Mouse (Mus musculus): ENCODE measurements around the gene Lrig1. TPM values are rescaled to one million over a fixed set of nuclear protein-coding genes. Genes with fewer than 3 reads are reported as not detected.

Lrig1 gene
- polyA plus RNA-seq, 1 experiment from 2014 or later = 4.3 TPM

GRCm38 (mm10) chr6:94615936-94616335 is 84.0 kb downstream of the Lrig1 start:
- Histone ChIP-seq H3K36me3 (ENCODE audit: control insufficient read depth, insufficient read depth, low read length) (peaks cover 2% of the 10 kb centered on the region; the same call in 1 of the 2 replicates), H3K4me2 (no peak overlapping the region), H3K27ac (ENCODE audit: low read depth, low read length) (no peak overlapping the region), H3K9ac (ENCODE audit: low read depth, low read length) (no peak overlapping the region), H3K4me3 (ENCODE audit: low read depth, low read length) (no peak overlapping the region), H3K27me3 (replicated peaks; ENCODE audit: control insufficient read depth, insufficient read depth, low read length) (no peaks in the 10 kb centered on the region), H3K9me3 (ENCODE audit: control insufficient read depth, low read length) (no peaks in the 10 kb centered on the region), H3K4me1 (replicated peaks; ENCODE audit: control insufficient read depth, insufficient read depth, low read length) (no peaks in the 10 kb centered on the region)
- 79% methylated on average over 4 of the region's 4 CpGs for WGBS
- DNase-seq (ENCODE audit: low spot score) (no peak), ATAC-seq (replicated peaks; ENCODE audit: low FRiP score) (no peak)

- 85% methylated on average over 6 of the region's 6 CpGs for WGBS
- no peak overlapping the region for H3K9ac ChIP-seq (ENCODE audit: low read depth, low read length)
- no peaks in the 10 kb centered on the region for H3K9me3 ChIP-seq (ENCODE audit: control insufficient read depth, low read length)
- no peaks in the 10 kb centered on the region for H3K27me3 ChIP-seq (replicated peaks; ENCODE audit: control insufficient read depth, insufficient read depth, low read length)
- no peak overlapping the region for H3K4me3 ChIP-seq (ENCODE audit: low read depth, low read length)
- ATAC-seq (replicated peaks; ENCODE audit: low FRiP score) (no peak), DNase-seq (ENCODE audit: low spot score) (no peak)
- H3K4me1 ChIP-seq (replicated peaks; ENCODE audit: control insufficient read depth, insufficient read depth, low read length) = no peaks in the 10 kb centered on the region
- no peak overlapping the region for H3K4me2 ChIP-seq
- H3K36me3 ChIP-seq (ENCODE audit: control insufficient read depth, insufficient read depth, low read length) = peaks cover 2% of the 10 kb centered on the region; the same call in 1 of the 2 replicates
- H3K27ac ChIP-seq (ENCODE audit: low read depth, low read length) = no peak overlapping the region
Observed at GRCm38 (mm10) chr6:94614346-94614745, 85.6 kb downstream of the Lrig1 start.

- no peak overlapping the region for H3K9ac ChIP-seq (ENCODE audit: low read depth, low read length)
- no peaks in the 10 kb centered on the region for H3K4me1 ChIP-seq (replicated peaks; ENCODE audit: control insufficient read depth, insufficient read depth, low read length)
- no peaks in the 10 kb centered on the region for H3K27me3 ChIP-seq (replicated peaks; ENCODE audit: control insufficient read depth, insufficient read depth, low read length)
- no peak overlapping the region for H3K27ac ChIP-seq (ENCODE audit: low read depth, low read length)
- peaks cover 2% of the 10 kb centered on the region; the same call in 1 of the 2 replicates for H3K36me3 ChIP-seq (ENCODE audit: control insufficient read depth, insufficient read depth, low read length)
- no peak for DNase-seq (ENCODE audit: low spot score)
- no peak overlapping the region for H3K4me2 ChIP-seq
- no peaks in the 10 kb centered on the region for H3K9me3 ChIP-seq (ENCODE audit: control insufficient read depth, low read length)
- no peak overlapping the region for H3K4me3 ChIP-seq (ENCODE audit: low read depth, low read length)
- 80% methylated on average over 6 of the region's 6 CpGs for WGBS
- no peak for ATAC-seq (replicated peaks; ENCODE audit: low FRiP score)
Observed at GRCm38 (mm10) chr6:94613235-94613895, 86.6 kb downstream of the Lrig1 start.

- DNase-seq (ENCODE audit: low spot score) = no peak
- no peak for ATAC-seq (replicated peaks; ENCODE audit: low FRiP score)
- no peaks in the 10 kb centered on the region for H3K9me3 ChIP-seq (ENCODE audit: control insufficient read depth, low read length)
- H3K27ac ChIP-seq (ENCODE audit: low read depth, low read length) = no peak overlapping the region
- no peak overlapping the region for H3K4me3 ChIP-seq (ENCODE audit: low read depth, low read length)
- H3K36me3 ChIP-seq (ENCODE audit: control insufficient read depth, insufficient read depth, low read length) = 0 out of 2 replicates have a peak, but pooled peaks cover 2% of the 10 kb centered on the region
- 77% methylated on average over 2 of the region's 2 CpGs for WGBS
- no peak overlapping the region for H3K9ac ChIP-seq (ENCODE audit: low read depth, low read length)
- H3K4me2 ChIP-seq = no peak overlapping the region
- no peaks in the 10 kb centered on the region for H3K27me3 ChIP-seq (replicated peaks; ENCODE audit: control insufficient read depth, insufficient read depth, low read length)
- no peaks in the 10 kb centered on the region for H3K4me1 ChIP-seq (replicated peaks; ENCODE audit: control insufficient read depth, insufficient read depth, low read length)
Observed at GRCm38 (mm10) chr6:94604546-94604945, 95.4 kb downstream of the Lrig1 start.

DNA sequence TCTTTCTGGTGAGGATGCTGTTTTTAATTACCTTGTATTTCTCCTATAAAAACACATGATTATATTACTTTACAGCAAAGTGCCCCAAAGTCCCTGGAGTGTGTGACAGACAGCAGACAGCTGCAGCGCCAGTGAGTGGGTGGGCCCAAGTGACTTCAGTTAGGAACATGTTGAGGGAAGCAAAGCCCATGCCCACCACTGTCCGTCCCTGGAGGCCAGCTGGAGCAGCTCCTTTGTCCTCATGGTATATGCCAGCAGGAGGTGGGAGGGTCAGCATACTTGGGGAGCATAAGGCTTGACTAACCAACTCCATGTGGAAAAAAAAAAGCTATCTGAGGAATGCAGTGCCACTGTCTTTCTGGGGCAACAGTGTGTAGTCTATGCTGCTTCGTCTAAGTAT is 95.9 kb downstream of the Lrig1 start:
- no peaks in the 10 kb centered on the region for H3K27me3 ChIP-seq (replicated peaks; ENCODE audit: control insufficient read depth, insufficient read depth, low read length)
- no peak overlapping the region for H3K9ac ChIP-seq (ENCODE audit: low read depth, low read length)
- no peak overlapping the region for H3K27ac ChIP-seq (ENCODE audit: low read depth, low read length)
- no peak overlapping the region for H3K4me2 ChIP-seq
- 0 out of 2 replicates have a peak, but pooled peaks cover 2% of the 10 kb centered on the region for H3K36me3 ChIP-seq (ENCODE audit: control insufficient read depth, insufficient read depth, low read length)
- WGBS = 78% methylated on average over 3 of the region's 3 CpGs
- H3K9me3 ChIP-seq (ENCODE audit: control insufficient read depth, low read length) = no peaks in the 10 kb centered on the region
- no peak overlapping the region for H3K4me3 ChIP-seq (ENCODE audit: low read depth, low read length)
- DNase-seq (ENCODE audit: low spot score) = no peak
- no peaks in the 10 kb centered on the region for H3K4me1 ChIP-seq (replicated peaks; ENCODE audit: control insufficient read depth, insufficient read depth, low read length)
- no peak for ATAC-seq (replicated peaks; ENCODE audit: low FRiP score)

DNA sequence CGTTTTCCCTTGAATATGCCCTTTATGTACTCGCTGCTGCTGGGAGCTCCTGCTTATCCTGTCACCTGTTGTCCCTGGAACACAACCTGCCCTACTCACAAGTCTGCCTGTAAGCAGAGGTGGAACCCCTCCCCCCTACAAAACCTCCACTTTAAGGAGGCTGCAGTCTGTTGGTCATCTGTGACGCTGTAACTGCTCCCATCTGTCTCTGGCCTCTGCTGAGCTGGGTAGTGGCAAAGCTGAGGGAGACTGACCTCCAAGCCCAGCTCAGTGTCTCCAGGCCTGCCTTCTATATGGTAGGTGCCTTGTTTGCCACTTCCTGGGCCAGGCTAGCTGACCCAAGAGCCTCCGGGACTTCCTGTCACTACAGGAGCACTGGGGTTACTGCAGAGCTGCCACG is 98.1 kb downstream of the Lrig1 start:
- H3K27ac ChIP-seq (ENCODE audit: low read depth, low read length) = no peak overlapping the region
- no peak overlapping the region for H3K9ac ChIP-seq (ENCODE audit: low read depth, low read length)
- ATAC-seq (replicated peaks; ENCODE audit: low FRiP score) (no peak), DNase-seq (ENCODE audit: low spot score) (no peak)
- H3K9me3 ChIP-seq (ENCODE audit: control insufficient read depth, low read length) = no peaks in the 10 kb centered on the region
- H3K4me3 ChIP-seq (ENCODE audit: low read depth, low read length) = no peak overlapping the region
- H3K4me1 ChIP-seq (replicated peaks; ENCODE audit: control insufficient read depth, insufficient read depth, low read length) = no peaks in the 10 kb centered on the region
- 65% methylated on average over 5 of the region's 5 CpGs for WGBS
- H3K27me3 ChIP-seq (replicated peaks; ENCODE audit: control insufficient read depth, insufficient read depth, low read length) = no peaks in the 10 kb centered on the region
- H3K36me3 ChIP-seq (ENCODE audit: control insufficient read depth, insufficient read depth, low read length) = 0 out of 2 replicates have a peak, but pooled peaks cover 2% of the 10 kb centered on the region
- no peak overlapping the region for H3K4me2 ChIP-seq

DNA sequence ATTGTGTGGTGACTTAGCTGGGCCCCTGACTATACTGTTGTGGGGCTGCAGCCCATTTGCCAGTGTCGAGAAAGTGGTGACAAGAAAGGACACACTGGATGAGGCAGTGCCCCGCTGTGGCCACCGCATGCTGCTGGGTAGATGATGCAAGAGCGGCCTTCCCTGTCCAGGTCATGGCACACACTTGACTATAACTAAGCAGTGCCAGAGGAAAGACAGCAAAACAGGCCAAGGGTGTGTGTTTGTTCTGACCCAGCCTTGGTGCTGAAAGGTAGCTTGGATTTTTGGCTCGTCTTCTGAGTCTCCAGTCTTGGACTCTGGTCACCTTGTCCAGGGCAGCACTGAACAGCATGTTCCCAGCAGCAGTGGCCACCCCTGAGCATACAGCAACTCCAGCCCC is 98.9 kb downstream of the Lrig1 start:
- WGBS = 81% methylated on average over 5 of the region's 5 CpGs
- Histone ChIP-seq H3K9me3 (ENCODE audit: control insufficient read depth, low read length) (no peaks in the 10 kb centered on the region), H3K4me2 (no peak overlapping the region), H3K36me3 (ENCODE audit: control insufficient read depth, insufficient read depth, low read length) (0 out of 2 replicates have a peak, but pooled peaks cover 2% of the 10 kb centered on the region), H3K27ac (ENCODE audit: low read depth, low read length) (no peak overlapping the region), H3K9ac (ENCODE audit: low read depth, low read length) (no peak overlapping the region), H3K27me3 (replicated peaks; ENCODE audit: control insufficient read depth, insufficient read depth, low read length) (no peaks in the 10 kb centered on the region), H3K4me3 (ENCODE audit: low read depth, low read length) (no peak overlapping the region), H3K4me1 (replicated peaks; ENCODE audit: control insufficient read depth, insufficient read depth, low read length) (no peaks in the 10 kb centered on the region)
- DNase-seq (ENCODE audit: low spot score) = no peak
- no peak for ATAC-seq (replicated peaks; ENCODE audit: low FRiP score)

GRCm38 (mm10) chr6:94599016-94599415 is 100.9 kb downstream of the Lrig1 start:
- 0 out of 2 replicates have a peak, but pooled peaks cover 2% of the 10 kb centered on the region for H3K4me1 ChIP-seq (replicated peaks; ENCODE audit: control insufficient read depth, insufficient read depth, low read length)
- H3K36me3 ChIP-seq (ENCODE audit: control insufficient read depth, insufficient read depth, low read length) = 0 out of 2 replicates have a peak, but pooled peaks cover 2% of the 10 kb centered on the region
- WGBS = 84% methylated on average over 13 of the region's 13 CpGs
- H3K27ac ChIP-seq (ENCODE audit: low read depth, low read length) = no peak overlapping the region
- ATAC-seq (replicated peaks; ENCODE audit: low FRiP score) (peak; percentile 79), DNase-seq (ENCODE audit: low spot score) (no peak)
- H3K4me2 ChIP-seq = no peak overlapping the region
- no peak overlapping the region for H3K4me3 ChIP-seq (ENCODE audit: low read depth, low read length)
- H3K9ac ChIP-seq (ENCODE audit: low read depth, low read length) = no peak overlapping the region
- H3K27me3 ChIP-seq (replicated peaks; ENCODE audit: control insufficient read depth, insufficient read depth, low read length) = no peaks in the 10 kb centered on the region
- no peaks in the 10 kb centered on the region for H3K9me3 ChIP-seq (ENCODE audit: control insufficient read depth, low read length)

DNA sequence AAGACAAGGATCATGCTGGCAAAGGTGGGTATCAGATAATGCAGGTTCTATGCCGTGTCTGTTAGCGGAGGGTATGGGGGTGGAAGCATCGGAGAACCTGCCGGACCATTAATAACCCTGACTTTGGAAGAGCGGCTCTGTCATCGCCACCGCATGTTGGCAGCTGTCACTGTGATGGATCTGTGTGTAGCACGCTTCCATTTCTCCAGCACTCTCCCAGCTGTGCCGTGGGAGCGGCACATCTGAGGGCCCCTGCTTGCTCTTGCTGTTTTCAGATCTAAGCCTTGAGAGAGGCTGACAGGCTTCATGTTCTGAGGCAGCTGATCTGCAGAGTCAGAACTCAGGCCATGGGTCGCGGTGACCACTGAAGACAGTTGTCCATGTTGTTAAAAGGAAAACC is 101.5 kb downstream of the Lrig1 start:
- no peak overlapping the region for H3K4me2 ChIP-seq
- no peak overlapping the region for H3K4me3 ChIP-seq (ENCODE audit: low read depth, low read length)
- DNase-seq (ENCODE audit: low spot score) (no peak), ATAC-seq (replicated peaks; ENCODE audit: low FRiP score) (0 out of 2 replicates have a peak, but pooled peaks have one; percentile 24)
- no peaks in the 10 kb centered on the region for H3K27me3 ChIP-seq (replicated peaks; ENCODE audit: control insufficient read depth, insufficient read depth, low read length)
- WGBS = 85% methylated on average over 12 of the region's 12 CpGs
- H3K9ac ChIP-seq (ENCODE audit: low read depth, low read length) = no peak overlapping the region
- H3K36me3 ChIP-seq (ENCODE audit: control insufficient read depth, insufficient read depth, low read length) = 0 out of 2 replicates have a peak, but pooled peaks cover 2% of the 10 kb centered on the region
- no peaks in the 10 kb centered on the region for H3K9me3 ChIP-seq (ENCODE audit: control insufficient read depth, low read length)
- no peak overlapping the region for H3K27ac ChIP-seq (ENCODE audit: low read depth, low read length)
- H3K4me1 ChIP-seq (replicated peaks; ENCODE audit: control insufficient read depth, insufficient read depth, low read length) = 0 out of 2 replicates have a peak, but pooled peaks cover 3% of the 10 kb centered on the region
